Mouse (Mus musculus) cerebellum, adult 2 months (tissue): ENCODE data around the gene Bcl2.

Experiments
- CTCF ChIP-seq: fragments of 200-500 bp; IDR thresholded peaks from 2 replicates; pipeline ENCODE4 v1.5.1; 2011; ENCODE audit warnings: low read depth, mild to moderate bottlenecking, control low read depth, low read length, moderate library complexity, borderline replicate concordance; ENCODE audit not compliant: insufficient read depth
- POLR2A ChIP-seq: fragments of 200-500 bp; IDR thresholded peaks from 2 replicates; pipeline ENCODE4 v1.6.1; 2011; ENCODE audit warnings: low read length, control low read depth, borderline replicate concordance; ENCODE audit not compliant: insufficient read depth

- no peak for TF ChIP-seq CTCF
- TF ChIP-seq POLR2A = no peak
Observed at GRCm38 (mm10) chr1:106526751-106527150, 187.3 kb downstream of the Bcl2 start.
